Mouse (Mus musculus) MEL-GATA-1-ER (cell line): Measurements from ENCODE around the gene Tmbim6.
A peak's percentile ranks its signal among the peaks of the same experiment; 100 is the strongest.

ENCODE experiments used
- DNase-seq: peaks from one replicate; pipeline ENCODE4 v3.0.0-alpha.2; 2012; ENCODE audit warnings: low read depth; ENCODE audit errors: extremely low read depth

Tmbim6 gene

GRCm38 (mm10) chr15:99392486-99393385 is at the start of gene Tmbim6:
Gene Tmbim6 (plus strand): TSS chr15:99392882.
- DNase-seq = peak; percentile 100

DNA sequence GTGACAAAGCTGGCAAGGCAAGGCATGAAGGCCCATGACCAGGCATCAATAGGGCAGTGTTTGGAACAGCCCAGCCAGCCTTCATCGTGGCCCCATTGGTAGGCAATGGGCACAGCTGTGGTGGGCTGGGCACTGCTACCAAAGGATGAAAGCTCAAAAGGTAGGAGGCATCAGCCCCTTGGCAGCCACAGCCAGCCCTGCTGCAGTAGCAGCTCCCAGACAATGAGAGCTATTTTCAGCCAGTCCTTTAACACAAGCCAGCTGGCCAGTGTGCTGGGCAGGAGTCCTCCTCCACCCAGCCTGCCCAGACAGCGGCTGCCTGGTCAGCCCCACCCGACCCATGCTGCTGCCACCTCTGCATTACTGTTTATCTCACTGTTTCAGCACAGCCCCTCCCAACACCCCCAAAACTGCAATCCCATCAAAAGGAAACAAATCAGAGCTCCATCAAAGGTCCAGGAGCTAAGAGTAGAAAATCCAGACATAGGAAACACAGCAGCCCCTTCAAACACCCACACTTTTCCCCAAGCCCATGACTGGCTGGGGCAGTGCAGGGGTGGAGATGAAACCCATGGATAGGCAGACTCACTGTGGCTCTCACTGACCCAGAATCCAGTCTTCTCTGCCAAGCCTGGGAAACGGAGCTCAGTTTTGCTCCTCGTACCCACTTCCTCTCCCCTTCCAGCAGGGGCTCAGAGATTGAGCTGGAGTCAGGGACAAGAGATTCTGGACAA is 49.1 kb upstream of the Tmbim6 start:
- no peak for DNase-seq

GRCm38 (mm10) chr15:99344148-99344870 is 48.4 kb upstream of the Tmbim6 start:
- no peak for DNase-seq

DNA sequence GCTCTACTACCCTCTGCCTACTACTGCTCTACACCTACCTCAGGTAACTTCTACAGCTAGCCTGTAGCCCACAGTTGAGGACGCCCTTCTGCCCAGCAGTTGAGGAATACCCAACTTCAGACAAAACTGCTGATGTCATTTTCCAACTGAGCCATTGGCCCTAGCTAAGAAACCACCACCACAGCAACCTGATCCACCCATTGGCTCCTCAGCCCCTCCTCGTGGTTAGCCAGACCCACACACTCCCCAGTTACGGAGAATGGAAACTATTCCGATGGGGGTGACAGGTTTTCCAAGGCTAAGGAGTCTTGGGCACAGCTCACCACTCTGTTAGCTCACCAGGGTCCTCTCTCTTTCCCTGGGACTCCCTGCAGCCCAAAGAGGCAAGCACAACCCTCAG is 47.7 kb upstream of the Tmbim6 start:
- no peak for DNase-seq

DNA sequence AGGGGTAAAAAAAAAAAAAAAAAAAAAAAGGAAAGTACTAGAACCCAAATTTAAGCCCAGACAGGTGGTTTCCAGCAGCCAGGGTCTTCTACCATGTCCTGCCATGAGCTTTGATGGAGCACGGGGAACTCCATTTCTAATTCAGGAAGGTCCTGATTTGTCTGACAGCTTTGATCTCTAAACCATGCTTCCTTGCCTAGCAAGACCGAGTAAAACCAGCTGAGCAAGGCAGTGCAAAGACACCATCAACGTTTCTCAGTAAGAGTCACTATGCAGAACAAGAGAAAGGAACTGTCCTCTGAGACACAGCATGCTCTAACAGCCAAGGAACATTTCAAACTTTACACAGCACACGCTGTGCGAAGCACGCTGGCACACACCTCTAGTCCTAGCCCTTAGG is 41.1 kb upstream of the Tmbim6 start:
- DNase-seq = no peak

DNA sequence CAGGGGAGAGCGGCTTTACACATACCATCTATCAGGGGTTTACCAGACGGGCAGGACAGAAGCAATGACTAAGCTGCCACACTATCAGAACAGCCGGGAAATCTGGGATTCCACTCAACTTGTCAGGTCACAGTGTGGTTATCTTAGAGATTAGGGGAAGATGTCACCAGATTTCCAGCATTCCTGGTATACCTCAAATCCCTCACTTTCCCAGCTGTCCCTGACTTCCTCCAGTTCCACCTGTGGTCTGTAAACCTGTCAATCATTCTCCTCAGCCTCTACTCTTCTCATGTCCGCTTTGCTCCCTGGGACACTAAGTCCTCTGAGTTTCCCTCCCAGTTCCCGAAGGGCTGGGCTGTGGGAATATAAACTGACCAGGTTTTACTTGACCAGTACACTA is 40.4 kb upstream of the Tmbim6 start:
- DNase-seq = no peak

GRCm38 (mm10) chr15:99355660-99356059 is 37.0 kb upstream of the Tmbim6 start:
- DNase-seq = no peak

- DNase-seq = no peak
Observed at GRCm38 (mm10) chr15:99356462-99356861, 36.2 kb upstream of the Tmbim6 start.

- DNase-seq = no peak
Observed at GRCm38 (mm10) chr15:99358952-99359351, 33.7 kb upstream of the Tmbim6 start.

DNA sequence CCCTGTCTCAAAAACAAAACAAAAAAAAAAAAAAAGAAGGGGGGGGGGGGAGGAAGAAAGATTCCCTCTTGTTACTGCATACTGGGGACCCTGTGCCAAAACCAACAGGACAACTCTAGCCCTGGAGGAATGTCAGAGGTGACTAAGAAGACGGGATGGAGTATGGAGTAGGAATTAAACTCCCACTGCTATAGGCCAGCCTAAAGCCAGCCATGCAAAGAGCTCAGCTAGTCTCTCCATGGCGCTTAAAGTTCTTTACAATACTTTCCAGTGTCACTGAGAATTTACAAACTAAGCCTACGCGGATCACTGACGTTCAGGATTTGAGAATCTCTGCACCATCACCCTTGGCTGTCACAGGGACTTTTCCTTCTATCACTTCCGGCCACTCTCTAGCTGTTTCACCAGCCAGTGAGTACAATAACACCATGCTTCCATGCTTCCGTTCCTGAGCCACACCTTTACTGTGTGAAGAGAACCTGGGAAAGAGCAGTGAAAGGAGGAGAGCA is 28.6 kb upstream of the Tmbim6 start:
- no peak for DNase-seq

- no peak for DNase-seq
Observed at GRCm38 (mm10) chr15:99364921-99365320, 27.8 kb upstream of the Tmbim6 start.

- no peak for DNase-seq
Observed at GRCm38 (mm10) chr15:99368583-99369266, 24.0 kb upstream of the Tmbim6 start.

DNA sequence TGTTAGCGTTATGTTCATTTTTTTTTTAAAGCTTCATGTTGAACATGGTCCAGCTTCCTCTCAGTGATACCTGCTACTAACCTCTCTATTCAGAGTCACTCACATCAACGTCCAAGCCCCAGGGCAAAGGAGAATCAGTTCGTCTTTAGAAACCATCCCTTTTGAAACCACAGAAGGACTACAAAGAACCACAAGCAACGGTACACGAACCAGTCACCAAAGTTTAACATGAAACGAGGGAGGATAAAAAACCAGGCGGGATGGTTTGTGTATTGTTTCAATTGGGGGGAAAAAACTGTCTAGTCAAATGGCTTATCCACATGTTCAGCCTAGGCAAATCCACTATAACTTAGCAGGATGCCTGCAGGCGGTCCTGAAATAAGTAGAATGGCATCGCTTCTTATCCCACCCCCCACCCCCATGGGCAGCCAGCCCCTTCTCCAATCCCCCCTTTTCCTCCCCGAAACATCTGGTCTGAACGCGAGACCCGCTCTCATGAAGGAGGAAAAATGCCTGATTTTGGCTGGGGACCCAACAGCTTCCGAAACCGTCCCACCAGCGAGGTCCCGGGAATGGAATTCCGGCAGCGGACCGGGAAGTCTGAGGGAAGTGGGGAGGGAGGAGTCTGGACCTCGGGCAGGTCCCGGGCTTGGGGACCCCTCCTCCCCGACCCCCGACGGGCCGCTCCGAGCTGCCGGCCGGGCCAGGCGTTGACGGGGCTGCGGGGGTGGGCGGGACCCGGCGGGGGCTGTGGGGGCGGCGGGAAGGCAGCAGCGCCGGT is 23.1 kb upstream of the Tmbim6 start:
- no peak for DNase-seq

GRCm38 (mm10) chr15:99370259-99370691 is 22.4 kb upstream of the Tmbim6 start, which contains the start of gene Fmnl3:
Gene Fmnl3 (minus strand): TSS chr15:99370482.
- DNase-seq = no peak

- no peak for DNase-seq
Observed at GRCm38 (mm10) chr15:99371526-99372340, 20.9 kb upstream of the Tmbim6 start.

DNA sequence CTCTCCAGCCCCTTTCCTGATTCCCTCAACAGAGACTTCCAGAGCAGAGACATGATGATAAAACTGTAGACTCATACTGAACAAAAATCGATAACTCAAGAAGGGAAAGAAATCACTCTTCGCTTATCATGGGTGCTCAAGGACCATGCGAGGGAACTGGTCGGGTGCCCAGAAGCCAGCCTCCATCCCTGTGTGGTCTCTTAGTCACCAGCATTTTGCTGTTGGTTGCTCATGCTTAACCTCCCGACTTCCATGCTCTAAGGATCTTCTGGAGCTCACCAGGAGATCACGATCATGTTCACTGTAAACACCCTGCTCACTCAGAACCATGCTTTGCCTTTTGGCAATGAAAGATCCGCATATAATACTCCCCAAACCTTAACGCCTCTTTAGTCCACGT is 19.9 kb upstream of the Tmbim6 start:
- no peak for DNase-seq

GRCm38 (mm10) chr15:99375036-99375435 is 17.6 kb upstream of the Tmbim6 start:
- DNase-seq = no peak

DNA sequence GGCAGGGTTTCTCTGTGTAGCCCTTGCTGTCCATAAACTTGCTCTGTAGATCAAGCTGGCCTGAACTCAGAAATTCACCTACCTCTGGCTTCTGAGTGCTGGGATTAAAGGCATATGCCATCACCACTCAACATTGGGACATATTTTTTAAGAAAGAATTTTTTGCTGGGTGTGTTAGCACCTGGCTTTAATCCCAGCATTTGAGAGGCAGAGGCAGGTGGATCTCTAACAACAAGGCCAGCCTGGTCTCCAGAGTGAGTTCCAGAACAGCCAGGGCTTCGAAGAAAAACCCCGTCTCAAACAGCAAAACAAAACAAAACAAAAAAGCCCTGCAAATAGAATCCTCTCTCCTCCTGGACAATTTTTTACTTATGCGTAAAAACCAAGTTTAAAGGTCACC is 17.1 kb upstream of the Tmbim6 start:
- no peak for DNase-seq

DNA sequence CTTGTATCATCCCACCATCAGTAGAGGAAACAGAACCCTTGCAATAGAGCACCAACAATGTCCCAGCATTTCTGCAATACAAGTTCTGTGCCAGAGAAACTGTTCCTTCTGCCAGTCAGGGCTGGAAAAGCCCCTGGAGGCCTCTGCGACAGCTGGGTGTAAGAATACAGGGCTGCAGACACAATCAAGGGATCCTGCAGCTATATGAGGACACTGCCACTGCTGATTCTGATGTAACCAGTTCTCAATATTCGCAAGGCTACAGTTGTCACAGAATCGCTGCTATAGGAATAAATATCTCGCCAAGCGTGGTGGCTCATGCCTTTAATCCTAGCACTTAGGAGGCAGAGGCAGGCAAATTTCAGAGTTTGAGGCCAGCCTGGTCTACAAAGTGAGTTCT is 16.4 kb upstream of the Tmbim6 start:
- no peak for DNase-seq
